Mouse (Mus musculus) kidney, postnatal 36 days (tissue): ENCODE measurements around the gene Spa17.

Source experiments
- DNase-seq, 2 experiments: peaks; one replicate each; pipeline ENCODE4 v3.0.0; 2021 to 2022; ENCODE audit warnings: mixed read lengths in 2 of 2

Spa17 gene

DNA sequence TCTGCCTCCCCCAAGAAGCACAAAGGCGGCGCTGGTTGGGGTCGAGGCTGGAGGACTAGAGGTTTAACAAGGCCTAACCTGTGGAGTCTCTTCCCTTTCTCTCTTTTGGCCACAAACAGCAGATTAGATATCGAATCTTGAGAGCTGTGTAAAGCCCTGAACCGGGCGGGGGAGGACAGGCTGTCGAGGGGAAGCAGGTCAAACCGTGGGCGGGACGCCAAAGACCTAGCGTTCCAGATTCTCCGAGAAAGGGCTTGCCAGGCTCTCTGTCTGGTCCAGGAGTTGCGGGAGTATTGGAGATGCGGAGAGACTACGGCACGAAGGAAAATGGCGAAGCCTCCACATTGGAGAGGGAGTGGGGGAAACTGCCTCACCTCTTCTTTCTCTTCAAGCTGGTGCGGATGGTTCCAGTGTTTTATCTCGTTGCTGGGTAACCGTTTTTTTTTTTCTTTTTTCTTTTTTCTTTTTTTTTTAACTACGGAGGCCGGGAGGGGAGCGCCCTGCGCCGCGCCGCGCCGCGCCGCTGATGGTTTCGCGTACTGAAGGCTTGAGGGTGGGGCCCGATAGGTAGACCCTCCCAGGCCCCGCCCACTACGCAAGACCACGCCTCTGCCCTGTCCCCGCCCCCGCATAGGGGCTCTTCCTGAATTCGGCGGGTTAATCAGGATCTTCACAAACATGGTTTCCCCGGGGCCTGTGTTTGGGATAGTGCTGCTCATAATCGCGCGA is at the start of gene Spa17:
TSS of gene Spa17 (minus strand) at position 541 of the 729 bp plus-strand sequence.
- DNase-seq: peak; percentile 92 to 95

DNA sequence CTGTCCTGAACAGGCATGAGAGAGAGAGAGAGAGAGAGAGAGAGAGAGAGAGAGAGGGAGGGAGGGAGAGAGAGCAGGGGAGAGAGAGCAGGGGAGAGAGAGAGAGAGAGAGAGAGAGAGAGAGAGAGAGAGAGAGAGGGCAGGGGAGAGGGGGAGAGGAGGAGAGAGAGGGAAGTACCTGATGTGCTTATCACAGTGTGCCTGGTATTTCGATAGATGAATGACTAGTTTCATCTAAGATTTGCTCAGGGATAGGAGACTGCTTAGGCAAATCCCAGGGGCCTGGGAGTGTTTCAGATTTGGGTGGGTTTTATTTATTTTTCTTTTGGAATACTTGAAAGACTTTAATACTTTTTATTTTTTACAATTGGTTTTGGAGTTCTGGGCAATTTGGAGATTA is 49.7 kb upstream of the Spa17 start:
- no peak for DNase-seq

DNA sequence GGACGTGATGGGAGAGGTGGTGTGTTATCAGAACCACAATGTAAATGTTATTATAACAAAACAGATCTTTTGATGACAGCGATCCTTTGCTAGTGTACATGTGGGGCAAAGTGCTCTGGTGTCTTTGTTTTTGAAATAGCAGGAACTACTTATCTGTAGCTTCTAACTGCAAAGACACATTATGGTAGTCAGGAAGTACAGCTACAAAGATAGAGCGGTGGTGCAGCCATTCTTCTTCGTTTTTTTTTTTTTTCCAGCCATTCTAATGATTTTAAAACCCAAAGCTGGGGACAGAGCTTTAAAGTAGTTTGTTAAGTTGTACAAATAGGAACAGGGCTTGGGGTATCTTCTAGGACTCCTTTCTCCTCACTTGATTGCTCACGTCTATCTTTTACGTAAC is 45.9 kb upstream of the Spa17 start:
- DNase-seq: no peak

DNA sequence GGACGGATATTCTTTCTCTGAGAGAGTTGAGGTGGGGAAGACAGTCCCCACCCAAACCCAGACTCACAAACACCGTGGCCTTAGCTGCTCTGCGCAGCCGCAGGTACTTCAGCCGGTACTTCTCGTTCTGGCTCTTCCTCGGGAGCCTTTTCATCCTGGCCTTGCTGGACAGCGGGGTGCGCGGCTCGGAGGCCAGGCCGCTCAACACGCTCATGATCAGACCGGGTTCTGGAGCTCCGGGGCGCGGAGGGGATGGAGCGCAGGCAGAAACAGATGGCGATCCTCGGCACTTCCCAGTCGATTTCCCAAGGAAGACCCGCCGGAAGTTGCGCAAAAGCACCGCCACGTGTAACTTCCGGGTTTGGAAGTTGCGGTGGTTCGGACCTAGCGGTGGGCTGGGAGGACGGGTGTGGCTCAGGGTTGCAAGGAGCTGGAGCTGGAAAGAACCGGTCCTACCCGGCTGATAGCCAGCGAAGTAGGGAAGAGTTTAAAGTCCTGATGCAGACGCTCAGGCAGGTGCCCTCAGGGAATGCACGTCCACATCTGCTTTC is 43.5 kb upstream of the Spa17 start, which contains the start of gene Tbrg1:
TSS of gene Tbrg1 (minus strand) at position 382 of the 551 bp plus-strand sequence.
- peak; percentile 91 for DNase-seq

DNA sequence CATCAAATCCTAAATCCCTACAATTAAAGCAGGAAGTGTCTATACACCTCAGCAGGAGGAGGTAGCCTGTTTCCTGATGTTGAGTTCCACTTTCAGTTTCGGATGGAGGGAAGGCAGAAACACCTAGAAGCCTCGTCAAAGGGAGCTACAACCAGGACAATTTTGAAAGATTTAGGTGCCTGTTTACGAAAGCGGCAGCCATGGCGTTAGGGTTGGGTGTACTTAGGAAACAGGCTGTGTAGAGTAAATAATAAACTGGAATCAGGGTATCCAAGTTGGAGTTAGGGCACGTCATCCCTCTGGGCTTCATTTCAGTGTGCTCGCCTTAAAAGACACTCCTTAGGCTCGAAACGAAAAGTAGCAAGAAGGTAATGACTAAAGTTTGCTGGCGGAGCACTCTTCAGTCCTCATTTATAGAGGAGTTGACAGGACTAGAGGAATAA is 42.9 kb upstream of the Spa17 start:
- peak; percentile 13 to 21 for DNase-seq

DNA sequence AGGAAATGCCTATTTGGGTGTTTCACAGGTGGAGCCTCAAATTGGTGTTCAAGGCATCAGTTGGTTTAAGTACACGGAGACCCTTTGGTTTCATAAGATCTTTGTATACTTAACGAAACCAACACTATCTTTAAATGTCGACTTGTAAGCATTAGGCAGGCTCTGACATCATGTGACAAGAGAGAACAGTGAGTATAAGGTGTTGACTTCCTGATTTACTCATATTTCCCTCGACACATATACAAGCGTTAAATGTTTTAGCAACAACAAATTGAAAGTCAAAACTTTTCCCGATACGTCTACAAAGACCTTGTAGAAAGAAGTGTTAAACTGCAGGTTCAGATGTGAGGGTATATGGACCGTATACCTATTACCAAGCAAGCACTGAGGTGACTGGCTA is 42.4 kb upstream of the Spa17 start:
- no peak for DNase-seq

DNA sequence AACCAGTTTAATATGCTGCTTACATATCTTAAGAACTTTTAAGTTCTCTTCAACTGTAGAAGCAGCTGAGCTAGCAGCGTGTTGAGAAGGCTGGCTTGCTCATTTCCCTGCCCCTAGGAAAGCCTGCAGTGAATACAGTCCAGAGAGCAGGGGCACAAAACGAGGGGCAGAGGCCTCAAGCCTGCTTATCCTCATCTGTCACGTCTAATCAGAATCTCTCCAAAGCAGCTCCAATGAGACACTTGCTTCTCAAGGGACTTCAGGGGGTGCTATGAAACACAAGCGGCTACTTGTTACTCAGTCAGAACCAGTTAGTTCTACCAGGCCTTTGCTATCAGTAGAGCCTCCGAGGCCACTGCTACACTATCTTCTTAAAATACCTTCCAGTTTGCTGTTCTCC is 40.3 kb upstream of the Spa17 start:
- no peak for DNase-seq

DNA sequence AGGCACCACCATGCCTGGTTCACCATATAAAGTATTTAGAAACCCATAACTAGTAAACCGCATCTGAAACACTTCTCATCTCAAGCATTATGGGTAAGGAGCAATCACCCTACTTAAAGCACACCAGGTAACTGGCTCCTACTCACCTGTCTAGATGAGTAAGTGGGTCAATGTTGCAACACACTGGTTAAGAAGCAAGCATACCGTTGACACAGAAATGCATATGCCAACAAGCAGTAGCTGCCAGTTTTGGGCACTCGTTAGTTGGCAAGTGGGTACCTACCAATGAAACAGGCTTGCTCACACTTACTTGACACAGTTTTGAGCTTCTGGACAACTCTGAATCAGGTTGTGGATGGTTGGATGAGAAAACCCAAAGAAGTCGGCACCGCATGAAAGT is 37.1 kb upstream of the Spa17 start:
- no peak for DNase-seq

DNA sequence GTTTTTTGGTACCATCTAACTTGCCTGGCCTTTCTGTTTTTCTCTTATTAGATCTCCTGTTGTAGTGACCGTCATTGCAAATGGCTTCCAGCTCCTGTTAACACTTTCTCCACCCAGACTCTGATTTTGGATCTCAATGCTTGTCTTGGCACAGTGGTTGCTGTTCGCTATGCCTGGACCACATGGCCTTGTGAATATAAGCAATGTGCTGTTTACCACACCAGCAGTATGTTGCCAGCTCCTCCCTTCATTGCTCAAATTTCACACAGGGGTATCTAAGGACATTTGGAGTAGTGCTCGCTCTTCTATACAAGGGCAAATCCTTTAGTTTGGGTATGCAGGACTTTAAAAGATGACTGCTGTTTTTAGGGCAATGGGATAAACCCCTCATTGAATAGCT is 32.7 kb upstream of the Spa17 start:
- DNase-seq: no peak

DNA sequence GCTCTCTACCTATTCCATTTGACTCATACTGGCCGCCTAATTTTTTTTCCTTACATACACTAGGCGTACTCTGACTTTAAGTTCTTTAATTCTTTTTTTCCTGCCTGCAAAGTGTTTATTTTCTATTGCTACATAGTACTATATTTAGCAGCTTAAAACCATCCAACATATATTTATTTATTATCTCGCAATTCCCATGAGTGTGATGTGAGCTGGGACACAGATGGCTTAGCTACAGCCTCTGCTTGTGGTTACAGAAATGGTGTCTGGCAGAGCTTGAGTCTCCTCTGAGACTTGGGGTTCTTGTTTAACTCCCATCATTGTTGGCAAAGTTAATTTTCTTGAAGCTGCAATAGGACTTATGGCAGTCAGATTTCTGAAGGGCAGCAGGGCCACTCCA is 25.2 kb upstream of the Spa17 start:
- DNase-seq: no peak

DNA sequence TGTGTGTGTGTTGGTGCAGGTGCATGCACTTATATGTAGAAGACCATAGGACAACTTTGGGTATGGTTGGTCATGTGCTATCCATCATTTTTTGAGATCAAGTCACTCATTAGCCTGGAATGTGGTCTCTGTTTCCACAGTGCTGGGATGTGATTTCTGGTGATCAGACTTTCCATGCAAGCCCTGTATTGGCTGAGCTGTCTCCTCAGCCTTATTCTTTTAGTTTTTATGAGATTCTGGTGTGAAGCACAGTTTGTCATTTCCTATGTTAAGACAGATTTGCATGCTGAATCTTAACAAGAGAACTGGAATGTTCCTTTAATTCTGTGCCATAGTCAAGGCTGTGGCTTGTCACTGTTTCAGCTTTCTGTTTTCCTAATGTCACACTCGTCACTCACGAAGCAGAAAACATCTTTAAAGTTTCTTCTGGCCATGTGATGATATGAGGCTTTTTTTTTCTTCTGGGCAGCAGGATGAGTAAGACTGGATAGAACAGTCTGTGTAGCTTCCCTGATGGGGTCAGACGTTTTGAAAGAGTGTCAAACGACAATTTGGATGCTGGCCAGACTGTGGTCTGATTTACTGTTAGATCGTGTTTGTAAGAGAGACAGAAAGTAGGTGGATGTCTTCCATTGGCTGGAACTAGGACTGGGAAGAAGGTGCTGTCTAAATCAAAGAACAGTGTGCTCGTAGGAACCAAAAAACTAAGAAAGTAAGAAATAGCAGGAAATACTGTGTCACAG is 23.4 kb upstream of the Spa17 start:
- no peak for DNase-seq

DNA sequence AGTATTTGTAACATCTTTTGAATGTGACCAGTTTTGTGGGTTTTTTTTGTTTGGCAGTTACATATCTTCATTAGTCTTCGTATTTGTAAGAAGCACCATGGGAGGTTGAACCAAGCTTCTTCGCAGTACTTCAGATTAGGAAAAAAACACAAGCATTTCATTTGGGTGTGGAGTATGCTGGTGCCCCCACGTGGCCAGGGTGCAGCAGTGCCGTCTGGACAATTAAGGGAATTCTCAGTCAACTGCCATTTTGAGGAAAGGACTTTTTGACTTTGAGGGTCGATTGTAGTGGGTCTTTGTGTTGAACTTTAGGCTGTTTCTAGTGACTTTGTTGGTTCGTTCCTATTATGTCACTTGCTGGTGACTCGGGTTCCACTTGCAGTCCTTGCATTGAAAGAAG is 22.8 kb upstream of the Spa17 start:
- peak; percentile 23 to 74 for DNase-seq

DNA sequence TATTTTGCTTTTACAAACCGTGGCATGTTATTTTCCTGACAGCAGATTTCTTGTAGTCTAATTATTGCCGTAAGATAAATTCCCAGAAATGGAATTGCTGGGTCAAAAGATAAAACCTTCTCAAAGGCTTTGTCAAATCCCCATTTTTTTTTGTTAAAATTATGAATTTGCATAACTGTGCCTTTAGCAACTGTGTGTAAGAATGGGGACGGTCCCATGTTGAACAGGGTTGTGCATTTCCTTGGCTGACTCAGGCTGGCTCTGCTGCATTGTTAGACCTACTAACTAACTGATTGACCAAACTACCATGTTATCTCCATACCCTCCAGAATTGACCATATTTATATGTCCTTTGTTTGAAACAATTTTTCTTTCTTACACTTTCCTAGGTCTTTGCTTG is 20.7 kb upstream of the Spa17 start:
- no peak for DNase-seq

DNA sequence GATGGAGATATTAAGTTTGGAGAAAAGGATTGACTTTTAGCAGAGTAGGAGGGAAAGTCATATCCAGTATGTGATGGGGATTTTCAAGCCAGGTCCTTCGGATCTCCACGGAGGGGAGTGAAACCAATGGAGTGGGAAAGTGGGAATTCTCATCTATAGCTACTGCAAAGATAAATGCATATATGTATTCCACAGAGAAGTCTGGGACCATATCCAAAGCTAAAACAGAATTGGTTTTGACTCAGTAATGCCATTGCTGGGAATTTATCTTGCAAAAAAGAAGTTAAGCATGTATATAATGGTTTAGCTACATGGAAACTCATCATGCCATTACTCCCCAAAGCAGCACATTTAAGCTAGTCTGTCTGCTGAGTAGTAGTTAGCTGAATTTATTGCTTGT is 18.8 kb upstream of the Spa17 start:
- no peak for DNase-seq

DNA sequence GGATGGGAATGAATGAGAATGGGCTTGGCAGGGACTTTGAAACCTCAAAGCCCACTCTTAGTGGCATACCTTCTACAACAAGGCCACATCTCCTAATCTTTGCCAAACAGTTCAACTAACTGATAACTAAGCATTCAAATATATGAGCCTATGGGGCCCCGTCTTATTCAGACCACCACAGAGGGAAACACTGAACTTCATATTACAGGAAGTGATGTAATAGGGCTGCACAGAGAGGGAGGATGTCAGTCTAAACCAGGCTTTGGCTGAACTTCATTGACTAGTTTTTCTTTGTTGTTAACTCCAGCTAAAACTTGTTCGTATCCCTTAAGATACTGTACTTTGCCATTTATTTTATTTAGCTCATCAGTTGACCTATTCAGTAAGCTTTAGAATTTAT is 16.4 kb upstream of the Spa17 start:
- no peak for DNase-seq

DNA sequence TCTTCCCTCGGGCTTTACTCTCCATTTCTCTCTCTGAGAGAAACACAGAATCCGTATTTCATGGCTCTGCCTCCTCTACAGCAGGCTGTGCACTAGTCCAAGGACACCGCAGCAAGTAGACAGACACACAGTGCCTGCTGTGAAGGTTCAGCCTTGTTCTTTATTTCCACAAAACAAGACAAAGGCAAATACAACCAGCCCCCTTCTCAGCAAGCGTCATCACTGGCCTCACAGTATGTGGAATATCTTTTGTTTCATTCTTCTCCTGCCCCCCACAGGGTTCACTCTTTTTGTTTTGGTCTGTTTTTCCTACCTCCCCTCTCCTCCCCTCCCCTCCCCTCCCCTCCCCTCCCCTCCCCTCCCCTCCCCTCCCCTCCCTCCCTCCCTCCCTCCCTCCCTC is 15.1 kb upstream of the Spa17 start:
- DNase-seq: no peak

DNA sequence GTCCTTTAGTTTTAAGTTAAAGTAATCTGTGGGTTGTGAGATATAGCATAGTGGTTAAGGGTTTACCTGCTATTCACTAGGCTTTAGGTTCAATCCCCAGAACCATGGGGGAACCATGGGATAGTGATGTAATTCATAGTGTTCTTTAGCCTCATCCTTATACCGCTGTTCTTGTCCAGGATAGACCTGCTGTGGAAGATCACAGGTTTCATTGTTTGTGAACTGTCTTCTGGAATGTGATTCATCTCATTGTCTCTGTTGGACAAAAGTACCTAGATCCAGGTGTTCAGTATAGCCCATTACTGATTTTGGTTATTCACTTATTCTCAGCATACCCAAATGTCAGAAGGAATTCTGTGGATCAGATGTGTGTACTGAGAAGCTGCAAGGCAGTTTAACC is 13.7 kb upstream of the Spa17 start:
- DNase-seq: no peak

DNA sequence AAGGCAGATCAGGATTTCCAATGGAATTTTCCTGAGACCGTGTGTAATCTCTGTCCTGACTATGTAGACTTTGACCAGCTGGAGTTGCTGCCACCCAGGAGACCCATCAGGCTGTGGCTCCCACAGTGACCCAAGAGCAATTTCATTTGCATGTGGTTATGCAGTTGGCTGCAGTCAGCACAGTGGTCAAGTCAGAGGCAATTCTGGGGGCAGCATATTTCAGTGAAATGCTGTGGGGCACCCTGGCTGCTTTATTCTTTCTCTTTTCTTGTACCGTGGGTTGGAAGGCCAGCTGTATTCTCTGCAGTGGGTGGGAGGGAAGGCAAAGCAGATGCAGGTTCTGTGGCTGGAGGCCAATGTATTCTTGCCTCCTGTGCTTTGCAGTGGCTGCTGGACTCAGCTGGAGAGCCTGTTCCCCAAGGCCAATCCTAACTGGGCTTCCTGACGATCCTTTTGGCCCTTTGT is 12.6 kb upstream of the Spa17 start:
- DNase-seq: peak; percentile 44 to 60

DNA sequence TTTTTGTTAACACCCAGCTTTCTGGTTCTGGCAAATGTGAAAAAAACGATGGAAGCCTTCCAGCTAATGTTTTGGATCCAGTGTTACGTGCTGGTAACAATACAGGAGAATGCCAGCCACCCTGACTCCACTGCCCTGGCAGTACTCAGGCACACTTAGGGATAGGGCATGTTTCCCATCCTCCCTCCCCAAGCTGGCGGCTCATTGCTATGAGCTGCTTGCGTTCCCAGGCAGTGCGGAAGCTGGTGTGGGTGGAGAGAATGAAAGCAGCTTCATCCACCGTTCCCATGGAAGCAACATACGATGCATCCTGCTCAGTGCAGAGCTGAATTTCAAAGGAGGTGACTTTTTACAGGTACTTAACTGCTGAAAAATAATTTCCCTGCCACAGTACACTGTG is 12.1 kb upstream of the Spa17 start:
- DNase-seq: peak in 1 of 2 experiments; percentile 25

DNA sequence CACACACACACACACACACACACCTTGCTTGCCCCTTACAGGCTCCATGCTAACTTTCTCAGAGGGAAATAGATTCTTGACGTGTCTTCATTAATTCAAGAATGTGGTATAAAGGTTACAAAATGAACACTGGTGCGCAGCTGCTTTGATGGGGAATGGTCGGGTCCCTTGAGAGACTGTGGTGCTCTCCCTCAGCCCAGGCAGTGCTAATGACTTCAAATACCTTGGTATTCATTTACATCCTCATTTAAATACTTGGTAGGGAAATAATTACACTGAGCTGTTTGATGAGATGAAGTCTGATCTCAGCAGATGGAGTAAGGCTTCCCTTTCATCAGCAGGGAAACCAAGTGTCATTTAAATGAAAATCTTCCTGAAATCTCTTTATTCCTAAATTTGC is 11.6 kb upstream of the Spa17 start:
- no peak for DNase-seq

DNA sequence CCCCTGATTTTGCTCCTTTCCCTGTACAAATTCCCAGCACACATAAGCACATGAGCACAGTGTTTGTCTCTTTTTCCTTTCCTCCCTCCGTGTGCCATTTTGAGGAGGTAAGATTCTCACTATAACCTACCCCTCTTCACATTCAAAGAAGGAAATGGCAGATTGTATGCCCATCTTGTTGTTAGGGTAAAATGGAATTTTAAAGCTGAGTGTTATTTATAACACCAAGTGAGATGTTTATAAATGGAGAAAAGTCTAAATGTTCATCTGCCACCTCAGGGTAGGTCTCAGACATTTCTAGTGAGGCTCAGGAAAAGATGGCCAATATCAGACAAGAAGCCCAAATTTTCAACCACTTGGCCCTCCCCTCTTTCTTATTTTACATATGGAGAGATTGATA is 11.0 kb upstream of the Spa17 start:
- no peak for DNase-seq

DNA sequence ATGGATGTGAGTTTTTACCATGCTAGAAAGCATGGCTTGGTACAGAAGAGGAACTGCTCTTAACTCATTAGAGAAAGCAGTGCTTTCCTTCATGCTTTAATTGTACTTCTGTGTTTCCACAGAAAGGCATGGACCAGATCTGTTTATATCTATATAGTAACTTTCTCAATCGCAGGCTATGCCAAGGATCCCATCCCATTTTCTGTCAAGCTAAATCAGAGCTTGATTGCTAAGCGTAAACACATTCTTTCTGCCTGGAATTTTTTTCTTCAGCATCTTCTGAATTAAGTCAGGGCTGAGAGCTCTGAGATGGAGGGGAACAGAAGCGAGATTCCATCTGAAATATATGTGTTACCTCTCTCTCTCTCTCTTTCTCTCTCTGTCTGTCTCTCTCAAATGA is 10.5 kb upstream of the Spa17 start:
- no peak for DNase-seq

DNA sequence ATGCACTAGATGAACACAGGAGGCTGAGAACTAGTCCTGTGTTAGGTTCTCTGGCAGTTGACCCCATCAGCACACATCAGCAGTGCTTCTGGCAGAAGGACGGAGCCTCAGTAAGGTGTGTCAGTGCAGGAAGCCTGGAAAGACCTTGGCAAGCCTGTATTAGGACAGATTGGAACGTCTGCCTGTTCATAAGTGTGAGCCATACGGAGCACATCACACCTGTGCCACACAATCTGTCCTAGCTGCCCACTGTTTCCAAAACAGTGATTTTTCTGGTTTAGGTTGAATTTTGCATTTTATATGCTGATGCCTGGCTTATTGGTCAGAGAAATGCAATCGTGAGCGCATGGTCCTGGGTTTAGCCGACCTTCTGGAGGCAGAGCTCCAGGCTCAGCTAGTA is 7.8 kb upstream of the Spa17 start:
- DNase-seq: no peak

DNA sequence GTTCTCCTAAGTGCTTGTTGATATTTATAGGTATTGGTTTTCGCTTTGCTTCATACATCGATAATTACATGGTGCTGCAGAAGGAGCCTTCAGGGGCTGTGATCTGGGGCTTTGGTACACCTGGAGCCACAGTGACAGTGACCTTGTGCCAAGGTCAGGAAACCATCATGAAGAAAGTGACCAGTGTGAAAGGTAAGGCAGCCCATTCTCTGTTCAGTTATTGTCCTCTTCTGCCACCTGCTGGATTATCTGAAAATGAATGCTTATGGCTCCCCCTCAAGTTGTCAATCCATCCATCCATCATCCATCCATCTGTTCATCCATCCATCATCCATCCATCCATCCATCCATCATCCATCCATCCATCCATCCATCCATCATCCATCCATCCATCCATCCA is 3.2 kb upstream of the Spa17 start:
- DNase-seq: peak; percentile 52 to 53
